10 mouse cellular contexts compared by ENCODE assay signal in genomic region chr7:34849660-34850059, GRCm38 (mm10). TPM values are rescaled to one million over a fixed set of nuclear protein-coding genes. Genes with fewer than 3 reads are reported as not detected.
A peak's percentile ranks its signal among the peaks of the same experiment; 100 is the strongest.
DNase-seq lines count a peak whose midpoint lies in the region; ATAC-seq and TF ChIP-seq lines count a peak whose summit lies in the region.
"Had no signal": no experiment of that assay in that cellular context is flagged by ENCODE, and none has a peak within 500 bp of the region (broad histone marks: within the 10 kb centered on the region; RNA-seq: fewer than 3 reads in every experiment).

No protein-coding gene starts in this region.

- peak in 1 of 2 experiments; percentile 23 for DNase-seq in heart, adult 2 months
- no peak for DNase-seq in heart, embryonic 10.5 days (ENCODE audit: low spot score)
- DNase-seq in 416B (ENCODE audit: low read depth): peak; percentile 24
- DNase-seq in adrenal gland, postnatal 10 days: peak; percentile 12
- no peak for DNase-seq in lung, postnatal 0 days (ENCODE audit: low spot score)
- no peak for DNase-seq in frontal cortex, postnatal 10 days (ENCODE audit: low spot score in 2 of 2)
- no peak for DNase-seq in forebrain, embryonic 14.5 days (ENCODE audit: low spot score)

- intact Hi-C loops in heart, adult 2 months (cut with DNase I): loop anchor here (10.0 kb wide), 1 partner anchor 325 kb away; no protein-coding TSS in a partner anchor

- no peak for TF ChIP-seq EP300 in heart, adult 2 months (IDR thresholded peaks at IDR 0.05; ENCODE audit: insufficient read depth, low read depth, low read length)
- TF ChIP-seq EP300 in lung, postnatal 0 days (IDR thresholded peaks at IDR 0.05): no peak

- WGBS in heart, adult 2 months: 29% methylated on average over 10 of the region's 10 CpGs
- WGBS in heart, embryonic 10.5 days: 32% methylated on average over 10 of the region's 10 CpGs
- WGBS in lung, postnatal 0 days: 40% methylated on average over 10 of the region's 10 CpGs
- WGBS in forebrain, embryonic 14.5 days: 30% methylated on average over 10 of the region's 10 CpGs
- WGBS in midbrain, embryonic 16.5 days: 36% methylated on average over 10 of the region's 10 CpGs

- no peak overlapping the region for H3K4me2 ChIP-seq in lung, postnatal 0 days (replicated peaks; ENCODE audit: low read depth, low read length)
- H3K4me2 ChIP-seq in forebrain, embryonic 14.5 days (ENCODE audit: low read length): no peak overlapping the region
- no peak overlapping the region for H3K4me2 ChIP-seq in midbrain, embryonic 16.5 days (ENCODE audit: low read length)
- H3K4me2 ChIP-seq: neural tube, embryonic 13.5 days had no signal

- H3K27ac ChIP-seq in heart, adult 2 months: no peak overlapping the region
- H3K27ac ChIP-seq in heart, embryonic 10.5 days: no peak overlapping the region
- no peak overlapping the region for H3K27ac ChIP-seq in lung, postnatal 0 days (ENCODE audit: low read length)
- no peak overlapping the region for H3K27ac ChIP-seq in forebrain, embryonic 14.5 days (ENCODE audit: low read depth, low read length)
- H3K27ac ChIP-seq in midbrain, embryonic 16.5 days (ENCODE audit: low read length): no peak overlapping the region
- H3K27ac ChIP-seq: neural tube, embryonic 13.5 days had no signal

- no peaks in the 10 kb centered on the region for H3K79me2 ChIP-seq in heart, adult 2 months (replicated peaks; ENCODE audit: control insufficient read depth, insufficient read depth, low read length)

- no peak overlapping the region for H3K4me3 ChIP-seq in heart, adult 2 months
- no peak overlapping the region for H3K4me3 ChIP-seq in heart, embryonic 10.5 days
- no peak overlapping the region for H3K4me3 ChIP-seq in lung, postnatal 0 days (ENCODE audit: low read depth, low read length)
- no peak overlapping the region for H3K4me3 ChIP-seq in forebrain, embryonic 14.5 days (ENCODE audit: low read depth, low read length)
- no peak overlapping the region for H3K4me3 ChIP-seq in midbrain, embryonic 16.5 days (ENCODE audit: low read depth, low read length)
- H3K4me3 ChIP-seq: neural tube, embryonic 13.5 days had no signal

- no peaks in the 10 kb centered on the region for H3K9me3 ChIP-seq in heart, embryonic 10.5 days
- no peaks in the 10 kb centered on the region for H3K9me3 ChIP-seq in lung, postnatal 0 days (ENCODE audit: low read length)
- no peaks in the 10 kb centered on the region; the same call in 1 of the 2 replicates for H3K9me3 ChIP-seq in forebrain, embryonic 14.5 days (replicated peaks; ENCODE audit: control insufficient read depth, low read length)
- 0 out of 2 replicates have a peak, but pooled peaks cover 3% of the 10 kb centered on the region for H3K9me3 ChIP-seq in midbrain, embryonic 16.5 days (replicated peaks; ENCODE audit: control insufficient read depth, low read length, poor library complexity, severe bottlenecking)

- no peaks in the 10 kb centered on the region for H3K4me1 ChIP-seq in heart, adult 2 months (ENCODE audit: control insufficient read depth, insufficient read depth, low read length)
- H3K4me1 ChIP-seq in heart, embryonic 10.5 days: no peaks in the 10 kb centered on the region
- no peaks in the 10 kb centered on the region for H3K4me1 ChIP-seq in lung, postnatal 0 days (ENCODE audit: insufficient read depth, low read depth, low read length)
- H3K4me1 ChIP-seq in forebrain, embryonic 14.5 days (ENCODE audit: control insufficient read depth, insufficient read depth, low read length): peaks cover 6% of the 10 kb centered on the region; the same call in 1 of the 2 replicates
- H3K4me1 ChIP-seq in midbrain, embryonic 16.5 days (ENCODE audit: control insufficient read depth, insufficient read depth, low read length): peaks cover 16% of the 10 kb centered on the region

- no peak for ATAC-seq in lung, postnatal 0 days
- no peak for ATAC-seq in forebrain, embryonic 14.5 days
- ATAC-seq in midbrain, embryonic 16.5 days: no peak

- no peak for TF ChIP-seq POLR2A in heart, adult 2 months (IDR thresholded peaks at IDR 0.05; ENCODE audit: insufficient read depth, low read depth, low read length)

- H3K36me3 ChIP-seq in heart, adult 2 months (ENCODE audit: control insufficient read depth, insufficient read depth, low read length): no peaks in the 10 kb centered on the region
- no peaks in the 10 kb centered on the region for H3K36me3 ChIP-seq in heart, embryonic 10.5 days
- no peaks in the 10 kb centered on the region for H3K36me3 ChIP-seq in lung, postnatal 0 days (ENCODE audit: insufficient read depth, low read length)
- no peaks in the 10 kb centered on the region for H3K36me3 ChIP-seq in forebrain, embryonic 14.5 days (ENCODE audit: control insufficient read depth, insufficient read depth, low read length)
- H3K36me3 ChIP-seq in midbrain, embryonic 16.5 days (ENCODE audit: control insufficient read depth, insufficient read depth, low read length): no peaks in the 10 kb centered on the region
- H3K36me3 ChIP-seq: neural tube, embryonic 13.5 days had no signal

- H3K9ac ChIP-seq in heart, adult 2 months (ENCODE audit: low read depth, low read length): no peak overlapping the region
- H3K9ac ChIP-seq in lung, postnatal 0 days (replicated peaks; ENCODE audit: low read depth): no peak overlapping the region
- no peak overlapping the region for H3K9ac ChIP-seq in forebrain, embryonic 14.5 days (ENCODE audit: low read length)
- H3K9ac ChIP-seq in midbrain, embryonic 16.5 days (ENCODE audit: low read depth, low read length): no peak overlapping the region
- H3K9ac ChIP-seq: neural tube, embryonic 13.5 days had no signal

- no peaks in the 10 kb centered on the region for H3K27me3 ChIP-seq in heart, adult 2 months (ENCODE audit: control insufficient read depth, insufficient read depth, low read length)
- no peaks in the 10 kb centered on the region for H3K27me3 ChIP-seq in heart, embryonic 10.5 days (ENCODE audit: insufficient read depth, poor library complexity, severe bottlenecking)
- no peaks in the 10 kb centered on the region for H3K27me3 ChIP-seq in lung, postnatal 0 days (replicated peaks; ENCODE audit: insufficient read depth, low read length)
- no peaks in the 10 kb centered on the region for H3K27me3 ChIP-seq in forebrain, embryonic 14.5 days (replicated peaks; ENCODE audit: control insufficient read depth, insufficient read depth, low read length)
- no peaks in the 10 kb centered on the region for H3K27me3 ChIP-seq in midbrain, embryonic 16.5 days (ENCODE audit: control insufficient read depth, insufficient read depth, low read depth, low read length)
- H3K27me3 ChIP-seq: neural tube, embryonic 13.5 days had no signal

- TF ChIP-seq CTCF in heart, adult 2 months (IDR thresholded peaks at IDR 0.05): peak; percentile 51
- peak; percentile 46 for TF ChIP-seq CTCF in lung, postnatal 0 days (IDR thresholded peaks at IDR 0.05)

RNA-seq across cellular contexts. Expression of gene Chst8, which starts 37.1 kb away (rescaled TPM):
- under 1 TPM in 1 of 2 experiments, not detected in 1; 0.39 TPM for total RNA-seq in heart, adult 2 months (2021)
- 0.23 and 0.41 TPM in 2 replicates for polyA plus RNA-seq in heart, adult 2 months (2012; rRNA removed)
- 1.4 and 2.1 TPM in 2 replicates for polyA plus RNA-seq in heart, embryonic 10.5 days (2016; fragmentation: Nextera tagmentation; extraction: Ambion mirVana)
- 1 to 10 TPM; 5.5 to 6.0 TPM for total RNA-seq in adrenal gland, postnatal 10 days (2021)
- polyA plus RNA-seq in lung, postnatal 0 days (2015; fragmentation: Nextera tagmentation; extraction: Ambion mirVana): 4.7 and 5.9 TPM in 2 replicates
- polyA plus RNA-seq in forebrain, embryonic 14.5 days (2014; fragmentation: Nextera tagmentation; extraction: Ambion mirVana): 9.2 and 10.4 TPM in 2 replicates
- polyA plus RNA-seq in midbrain, embryonic 16.5 days (2015; fragmentation: Nextera tagmentation; extraction: Ambion mirVana): 12.7 and 15.3 TPM in 2 replicates
- total RNA-seq: hematopoietic stem cell, adult 5-6 weeks had no signal

Comparison
In these comparisons a context has a peak if more than half of its experiments do, and no peak if none do; other contexts are left out.
1. DNase-seq: peak in 416B (single experiment) and adrenal gland, postnatal 10 days (single experiment); none in heart, embryonic 10.5 days (single experiment), lung, postnatal 0 days (single experiment), frontal cortex, postnatal 10 days (0 of 2) and forebrain, embryonic 14.5 days (single experiment).